Mouse (Mus musculus) erythroblast, embryonic 14.5 days (primary cell): ENCODE measurements around the gene Sdc1.

Experiments
- GATA1 ChIP-seq: IDR thresholded peaks from 2 replicates; pipeline ENCODE4 v1.6.1; 2012; ENCODE audit warnings: low read length, inconsistent platforms, mixed read lengths
- TAL1 ChIP-seq: IDR thresholded peaks from 3 replicates; pipeline ENCODE4 v1.6.1; 2012; ENCODE audit warnings: low read length, inconsistent platforms, mixed read lengths

- TF ChIP-seq TAL1 (no peak), GATA1 (no peak)
Observed at GRCm38 (mm10) chr12:8804077-8804456, 32.9 kb downstream of the Sdc1 start.
